Mouse (Mus musculus) heart, postnatal 0 days (tissue): ENCODE measurements around the gene Gm16181. TPM values are rescaled to one million over a fixed set of nuclear protein-coding genes. Genes with fewer than 3 reads are reported as not detected.

Experiments used
- ATAC-seq: fragments of 200-750 bp; cut with Nextera tagmentation; 2 replicates; pipeline ENCODE4 v1.8.0; 2017; ENCODE audit warnings: low read depth, moderate number of reproducible peaks, moderate library complexity; ENCODE audit not compliant: insufficient read depth
- DNase-seq: peaks from one replicate; pipeline ENCODE4 v3.0.0-alpha.2; 2016; ENCODE audit warnings: low spot score
- H3K27ac ChIP-seq: fragments of 300-500 bp; sonication (generic); 2 replicates; pipeline ENCODE4 v1.5.1; 2014; ENCODE audit warnings: low read depth, mild to moderate bottlenecking
- H3K27me3 ChIP-seq: fragments of 300-500 bp; sonication (generic); 2 replicates; pipeline ENCODE4 v1.6.1; 2014; ENCODE audit warnings: low read length, mixed read lengths; ENCODE audit not compliant: control insufficient read depth, insufficient read depth
- H3K36me3 ChIP-seq: fragments of 300-500 bp; sonication (generic); replicated peaks from 2 replicates; pipeline ENCODE4 v1.6.1; 2014; ENCODE audit warnings: low read length, mixed read lengths; ENCODE audit not compliant: control insufficient read depth, insufficient read depth
- H3K4me1 ChIP-seq: fragments of 300-500 bp; sonication (generic); 2 replicates; pipeline ENCODE4 v1.6.1; 2014; ENCODE audit warnings: antibody characterized with exemption; ENCODE audit not compliant: control insufficient read depth, insufficient read depth
- H3K4me2 ChIP-seq: fragments of 300-500 bp; sonication (generic); 2 replicates; pipeline ENCODE4 v1.6.1; 2014; ENCODE audit warnings: low read depth, mild to moderate bottlenecking, low read length, moderate library complexity
- H3K4me3 ChIP-seq: fragments of 300-500 bp; sonication (generic); 2 replicates; pipeline ENCODE4 v1.5.1; 2014; ENCODE audit warnings: low read depth, low read length
- H3K9ac ChIP-seq: fragments of 300-500 bp; sonication (generic); replicated peaks from 2 replicates; pipeline ENCODE4 v1.6.1; 2014; ENCODE audit warnings: low read depth, low read length, mixed read lengths
- H3K9me3 ChIP-seq: fragments of 300-500 bp; sonication (generic); replicated peaks from 2 replicates; pipeline ENCODE4 v1.6.1; 2016; ENCODE audit warnings: low read length; ENCODE audit not compliant: control insufficient read depth
- CTCF ChIP-seq: IDR thresholded peaks from 2 replicates; pipeline ENCODE4 v1.5.1; 2016; ENCODE audit warnings: antibody characterized with exemption, control low read depth, low read depth
- EP300 ChIP-seq: IDR thresholded peaks from 2 replicates; pipeline ENCODE4 v1.6.1; 2016; ENCODE audit warnings: antibody characterized with exemption, low read depth
- WGBS: fragments of 180-500 bp; shearing (Covaris S2); extraction: QIAGEN DNeasy Blood & Tissue Kit; methylation state at CpG from one replicate; pipeline ENCODE4 v1.1.7; 2014; 5-methylcytosine and 5-hydroxymethylcytosine counted together
- polyA plus RNA-seq: library from polyadenylated mRNA; unstranded; fragments of >200 nt; fragmentation: Nextera tagmentation; extraction: Ambion mirVana; gene quantifications from 2 replicates; pipeline ENCODE4 v1.2.1, GENCODE M21; 2015
- total RNA-seq: library from RNA; depleted of rRNA; stranded (reverse); fragments of >200 nt; gene quantifications from 2 replicates; pipeline ENCODE4 v1.2.3, GENCODE M21; 2014; ENCODE audit warnings: low replicate concordance

Gene Gm16181
- total and polyA plus RNA-seq, 2 experiments from 2014 or later: 0.87 TPM; not detected in 1

DNA sequence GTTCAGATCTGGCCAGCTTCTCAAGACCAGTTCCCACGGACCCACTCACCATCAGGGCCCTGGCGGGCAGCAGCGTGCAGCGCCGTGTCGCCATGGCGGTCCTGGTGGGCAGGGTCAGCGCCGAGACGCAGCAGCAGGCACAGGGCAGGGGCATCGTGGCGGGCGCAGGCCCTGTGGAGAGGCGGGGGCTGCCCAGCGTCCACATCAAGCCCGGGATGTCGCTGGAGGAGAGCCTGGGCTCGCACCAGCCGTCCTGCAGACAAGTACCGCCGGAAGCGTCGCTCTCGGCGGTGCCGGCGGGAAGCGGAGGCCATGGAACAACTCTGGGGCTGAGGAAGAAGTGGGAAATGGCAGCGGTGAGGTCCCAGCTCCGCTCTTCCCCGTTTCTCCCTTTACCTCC is 14.3 kb downstream of the Gm16181 start:
- Histone ChIP-seq H3K27me3 (no peaks in the 10 kb centered on the region), H3K4me3 (peak overlapping the region; percentile 59), H3K36me3 (peaks cover 22% of the 10 kb centered on the region), H3K9ac (peak overlapping the region; percentile 78), H3K27ac (peak overlapping the region; percentile 89), H3K9me3 (no peaks in the 10 kb centered on the region), H3K4me1 (0 out of 2 replicates have a peak, but pooled peaks cover 4% of the 10 kb centered on the region), H3K4me2 (peak overlapping the region; percentile 75)
- no peak for TF ChIP-seq CTCF
- WGBS: 3% methylated on average over 31 of the region's 31 CpGs
- ATAC-seq (peak; percentile 16; the same call in 1 of the 2 replicates), DNase-seq (peak; percentile 39)

DNA sequence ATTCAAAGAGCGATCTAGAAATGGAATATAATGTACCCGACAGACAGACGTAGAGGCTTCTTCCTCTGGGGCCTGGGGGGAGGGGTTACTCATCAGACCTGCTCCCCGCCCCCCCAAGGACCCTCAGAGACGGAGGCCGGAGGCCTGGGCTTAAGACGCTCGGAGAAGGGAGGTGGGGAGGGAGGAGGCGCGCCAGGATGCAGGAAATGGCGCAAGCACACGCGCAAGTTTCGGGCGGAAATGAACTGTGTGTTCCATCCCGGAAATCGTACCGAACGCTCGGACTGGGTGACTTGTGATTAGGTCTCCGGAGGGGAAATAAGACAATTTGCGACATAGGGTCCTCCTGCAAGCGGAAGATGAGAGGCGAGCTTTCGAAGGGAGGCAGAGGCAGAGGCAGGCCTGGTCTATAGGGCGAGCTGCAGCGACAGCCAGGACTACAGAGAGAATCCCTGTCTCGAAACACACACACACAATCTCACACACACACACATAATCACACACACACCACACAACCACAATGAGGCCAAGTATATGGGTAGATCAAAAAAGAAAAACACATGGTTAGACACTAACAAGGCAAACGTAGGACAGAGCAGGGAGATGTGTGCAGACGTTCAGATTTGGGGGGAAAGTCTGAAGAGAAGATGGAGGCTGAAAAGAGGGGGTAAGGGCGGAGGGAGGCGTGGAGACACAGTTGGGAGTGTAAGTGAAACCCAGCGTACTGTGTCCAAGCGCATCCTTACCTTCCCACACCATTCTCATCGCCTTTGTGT is 15.2 kb downstream of the Gm16181 start, which contains the start of gene Nfkbil1:
Gene Nfkbil1, minus strand, starts transcription at position 179 of the 776 bp plus-strand sequence.
- 0 out of 2 replicates have a peak, but pooled peaks have one; percentile 1 for TF ChIP-seq CTCF
- TF ChIP-seq EP300: peak; percentile 91
- Histone ChIP-seq H3K4me3 (peak within 1 kb of the TSS; percentile 59), H3K9ac (peak within 1 kb of the TSS; percentile 78), H3K4me2 (peak within 1 kb of the TSS; percentile 75), H3K27ac (peak within 1 kb of the TSS; percentile 89), H3K9me3 (no peaks in the 10 kb centered on the region), H3K36me3 (peaks cover 15% of the 10 kb centered on the region), H3K27me3 (no peaks in the 10 kb centered on the region), H3K4me1 (peaks cover 10% of the 10 kb centered on the region)
- under 1% methylated on average over 35 of the region's 35 CpGs for WGBS
- DNase-seq (peak; percentile 97), ATAC-seq (peak; percentile 82)

DNA sequence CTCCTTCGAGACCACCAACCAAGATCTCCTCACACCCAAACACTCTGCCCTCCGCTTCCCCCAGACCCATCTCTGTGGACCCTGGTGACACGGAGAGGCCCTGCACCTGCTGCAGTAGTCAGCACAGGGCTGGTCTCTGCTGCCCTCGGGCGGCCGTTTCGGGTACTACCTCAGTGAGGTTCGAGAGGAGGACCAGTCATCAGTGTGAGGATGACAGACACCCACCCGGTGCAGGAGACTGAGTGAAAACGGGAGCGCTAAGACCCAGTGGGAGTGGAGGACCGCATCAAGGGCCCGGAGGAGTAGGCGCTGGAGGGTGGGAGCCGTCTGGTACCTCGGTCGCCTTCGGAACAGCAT is 15.7 kb downstream of the Gm16181 start:
- 1% methylated on average over 18 of the region's 18 CpGs for WGBS
- H3K9ac ChIP-seq: peak overlapping the region; percentile 78; the same call in 1 of the 2 replicates
- peak overlapping the region; percentile 59 for H3K4me3 ChIP-seq
- TF ChIP-seq EP300 (no peak), CTCF (peak; percentile 96)
- H3K27me3 ChIP-seq: no peaks in the 10 kb centered on the region
- H3K4me1 ChIP-seq: peaks cover 12% of the 10 kb centered on the region
- H3K36me3 ChIP-seq: peaks cover 9% of the 10 kb centered on the region; the same call in 1 of the 2 replicates
- peak overlapping the region; percentile 89 for H3K27ac ChIP-seq
- DNase-seq: peak; percentile 77
- H3K9me3 ChIP-seq: no peaks in the 10 kb centered on the region
- H3K4me2 ChIP-seq: peak overlapping the region; percentile 75
- ATAC-seq: peak; percentile 64

DNA sequence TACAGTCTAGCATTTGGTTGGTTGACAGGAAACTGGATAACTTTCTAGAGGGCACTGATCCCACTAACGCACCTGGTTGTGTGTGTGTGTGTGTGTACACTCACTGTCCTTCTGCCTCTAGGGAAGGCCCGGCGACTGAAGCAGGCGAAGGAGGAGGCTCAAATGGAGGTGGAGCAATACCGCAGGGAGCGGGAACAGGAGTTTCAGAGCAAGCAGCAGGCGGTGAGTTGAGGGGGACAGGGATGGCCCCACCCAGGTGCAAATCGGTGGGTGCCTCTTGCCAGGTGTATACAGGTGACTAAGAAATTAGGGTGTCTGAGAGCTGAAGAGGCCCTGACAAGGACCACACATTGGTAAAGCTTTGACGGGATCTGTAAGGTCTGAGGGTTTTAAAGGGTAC is 16.4 kb downstream of the Gm16181 start:
- TF ChIP-seq EP300 (no peak), CTCF (no peak)
- H3K27me3 ChIP-seq: no peaks in the 10 kb centered on the region
- H3K9me3 ChIP-seq: no peaks in the 10 kb centered on the region
- H3K4me1 ChIP-seq: peaks cover 12% of the 10 kb centered on the region
- WGBS: 69% methylated on average over 9 of the region's 9 CpGs
- H3K4me3 ChIP-seq: no peak overlapping the region
- DNase-seq: no peak
- H3K9ac ChIP-seq: no peak overlapping the region
- H3K36me3 ChIP-seq: 0 out of 2 replicates have a peak, but pooled peaks cover 8% of the 10 kb centered on the region
- no peak for ATAC-seq
- H3K4me2 ChIP-seq: no peak overlapping the region
- no peak overlapping the region for H3K27ac ChIP-seq

DNA sequence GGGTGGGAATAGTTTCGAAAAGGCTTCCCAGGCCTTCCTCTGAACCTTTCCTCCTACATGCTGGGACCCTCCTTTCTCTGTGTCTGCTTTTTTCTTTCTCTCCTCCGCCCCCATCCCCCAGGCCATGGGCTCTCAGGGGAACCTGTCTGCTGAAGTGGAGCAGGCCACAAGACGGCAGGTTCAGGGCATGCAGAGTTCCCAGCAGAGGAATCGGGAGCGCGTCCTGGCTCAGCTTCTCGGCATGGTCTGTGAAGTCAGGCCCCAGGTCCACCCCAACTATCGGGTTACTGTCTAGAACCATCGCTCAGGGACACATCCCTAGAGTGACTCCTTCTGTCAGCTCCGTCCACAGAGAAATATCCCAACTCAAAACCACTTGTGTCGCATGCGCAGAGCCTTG is 16.9 kb downstream of the Gm16181 start:
- ATAC-seq (no peak), DNase-seq (no peak)
- Histone ChIP-seq H3K27me3 (no peaks in the 10 kb centered on the region), H3K9me3 (no peaks in the 10 kb centered on the region), H3K4me3 (no peak overlapping the region), H3K36me3 (0 out of 2 replicates have a peak, but pooled peaks cover 8% of the 10 kb centered on the region), H3K27ac (no peak overlapping the region), H3K4me2 (no peak overlapping the region), H3K9ac (no peak overlapping the region), H3K4me1 (peaks cover 12% of the 10 kb centered on the region)
- 86% methylated on average over 12 of the region's 12 CpGs for WGBS
- TF ChIP-seq EP300 (no peak), CTCF (no peak)
